Mouse (Mus musculus) small intestine, adult 2 months (tissue): ENCODE results near the gene Ppp1r1b.

ENCODE experiments used
- CTCF ChIP-seq: fragments of 200-500 bp; IDR thresholded peaks from 2 replicates; pipeline ENCODE4 v1.5.1; 2012; ENCODE audit warnings: low read depth, mild to moderate bottlenecking, control low read depth, inconsistent platforms, low read length, moderate library complexity, mixed read lengths; ENCODE audit not compliant: insufficient replicate concordance, insufficient read length; ENCODE audit errors: extremely low read depth
- POLR2A ChIP-seq: fragments of 200-500 bp; IDR thresholded peaks from 2 replicates; pipeline ENCODE4 v1.6.1; 2012; ENCODE audit warnings: low read depth, mild to moderate bottlenecking, control low read depth, inconsistent platforms, low read length, moderate library complexity

GRCm38 (mm10) chr11:98336245-98337107, 11.7 kb upstream of the Ppp1r1b start:
- peak; percentile 37; the same call in 1 of the 2 replicates for TF ChIP-seq CTCF
- TF ChIP-seq POLR2A: no peak
